Mouse (Mus musculus) spleen, postnatal 14 days (tissue): ENCODE data around the gene Amh.

Source experiments
- DNase-seq, 2 experiments: peaks; one replicate each; pipeline ENCODE4 v3.0.0; 2021 to 2022; ENCODE audit warnings: low spot score in 2 of 2

Gene Amh

GRCm38 (mm10) chr10:80804916-80805315 is at the start of gene Amh:
TSS of gene Amh (plus strand) at chr10:80805243.
- no peak for DNase-seq

GRCm38 (mm10) chr10:80755291-80756015 is 49.6 kb upstream of the Amh start:
- DNase-seq = no peak

GRCm38 (mm10) chr10:80756099-80756498 is 48.9 kb upstream of the Amh start:
- DNase-seq = no peak

- no peak for DNase-seq
These were observed 48.5 kb upstream of the Amh start for GRCm38 (mm10) chr10:80756509-80756908.

- no peak for DNase-seq
These were observed 48.1 kb upstream of the Amh start for GRCm38 (mm10) chr10:80756967-80757366.

GRCm38 (mm10) chr10:80757717-80758116 is 47.3 kb upstream of the Amh start:
- DNase-seq = peak; percentile 49 to 66

- no peak for DNase-seq
These were observed 46.4 kb upstream of the Amh start for GRCm38 (mm10) chr10:80758651-80759050.

GRCm38 (mm10) chr10:80760596-80761524 is 44.2 kb upstream of the Amh start:
- DNase-seq = no peak

GRCm38 (mm10) chr10:80761821-80762220 is 43.2 kb upstream of the Amh start:
- DNase-seq = no peak

GRCm38 (mm10) chr10:80763502-80763901 is 41.5 kb upstream of the Amh start:
- DNase-seq = no peak

GRCm38 (mm10) chr10:80765746-80766145 is 39.3 kb upstream of the Amh start:
- no peak for DNase-seq

GRCm38 (mm10) chr10:80766161-80766815 is 38.8 kb upstream of the Amh start:
- no peak for DNase-seq

GRCm38 (mm10) chr10:80768365-80768764 is 36.7 kb upstream of the Amh start:
- DNase-seq = no peak

- DNase-seq = no peak
These were observed 31.2 kb upstream of the Amh start for GRCm38 (mm10) chr10:80773816-80774215.

GRCm38 (mm10) chr10:80774549-80774948 is 30.5 kb upstream of the Amh start:
- peak; percentile 37 to 68 for DNase-seq

GRCm38 (mm10) chr10:80774981-80775380 is 30.1 kb upstream of the Amh start:
- no peak for DNase-seq

- no peak for DNase-seq
These were observed 29.3 kb upstream of the Amh start for GRCm38 (mm10) chr10:80775731-80776130.

GRCm38 (mm10) chr10:80776358-80776869 is 28.6 kb upstream of the Amh start:
- DNase-seq = no peak

- no peak for DNase-seq
These were observed 27.9 kb upstream of the Amh start for GRCm38 (mm10) chr10:80777123-80777522.

GRCm38 (mm10) chr10:80779565-80779964 is 25.5 kb upstream of the Amh start:
- DNase-seq = no peak

GRCm38 (mm10) chr10:80784302-80784701 is 20.7 kb upstream of the Amh start:
- no peak for DNase-seq

- DNase-seq = no peak
These were observed 20.2 kb upstream of the Amh start for GRCm38 (mm10) chr10:80784871-80785270.
